Mouse (Mus musculus): Measurements from ENCODE around the gene Psg28. TPM values are rescaled to one million over a fixed set of nuclear protein-coding genes. Genes with fewer than 3 reads are reported as not detected.
"Not testable (repeated sequence)": the region's sequence is repeated elsewhere in the genome, so short reads cannot be mapped to it uniquely, and the experiment has no call there.

Gene Psg28
- not detected in 2 replicates for polyA plus RNA-seq (2015; fragmentation: Nextera tagmentation; extraction: Ambion mirVana)

DNA sequence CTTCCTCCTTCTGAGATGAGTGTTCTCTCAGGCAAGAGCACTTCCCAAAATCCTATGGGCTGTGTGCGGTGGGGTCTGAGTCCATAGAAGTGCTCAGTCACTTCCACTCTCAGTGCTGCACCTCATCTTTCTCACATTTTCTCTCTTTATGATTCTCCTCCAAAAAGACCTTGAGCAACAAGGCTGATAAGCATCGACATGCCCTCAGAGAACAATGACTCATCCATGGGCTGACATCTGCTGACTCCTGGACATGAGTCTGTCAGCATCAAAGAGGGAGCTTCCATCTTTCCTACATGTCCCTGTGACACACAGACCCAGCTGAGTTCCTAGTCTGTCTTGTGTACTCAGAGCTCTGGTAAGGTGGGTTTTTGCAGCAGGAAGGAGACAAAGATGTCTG lies at the start of gene Psg28:
Gene Psg28 (minus strand): TSS at position 101 of the 400 bp plus-strand sequence.
- H3K27ac ChIP-seq; DNase-seq; H3K4me3 ChIP-seq (replicated peaks); H3K4me2 ChIP-seq; H3K27me3 ChIP-seq; H3K9me3 ChIP-seq (replicated peaks); ATAC-seq (ENCODE audit: low read depth); H3K36me3 ChIP-seq; H3K4me1 ChIP-seq (replicated peaks); H3K9ac ChIP-seq: not testable (repeated sequence)
- WGBS (ENCODE audit: insufficient replicate concordance), result 55% methylated on average over 2 of the region's 2 CpGs

GRCm38 (mm10) chr7:18403407-18403806 lies 28.4 kb downstream of the Psg28 start:
- Histone ChIP-seq H3K4me2 (no peak overlapping the region), H3K9ac (no peak overlapping the region), H3K4me1 (replicated peaks) (no peaks in the 10 kb centered on the region), H3K9me3 (replicated peaks) (peaks cover 9% of the 10 kb centered on the region), H3K27ac (no peak overlapping the region), H3K36me3 (no peaks in the 10 kb centered on the region), H3K4me3 (replicated peaks) (no peak overlapping the region), H3K27me3 (no peaks in the 10 kb centered on the region)
- DNase-seq, result no peak
- no peak for ATAC-seq (ENCODE audit: low read depth)
- WGBS (ENCODE audit: insufficient replicate concordance), result 30% methylated on average over 10 of the region's 11 CpGs

GRCm38 (mm10) chr7:18402527-18403237 lies 29.2 kb downstream of the Psg28 start:
- Histone ChIP-seq H3K4me2 (no peak overlapping the region), H3K27me3 (no peaks in the 10 kb centered on the region), H3K9ac (no peak overlapping the region), H3K4me3 (replicated peaks) (no peak overlapping the region), H3K4me1 (replicated peaks) (no peaks in the 10 kb centered on the region), H3K36me3 (no peaks in the 10 kb centered on the region), H3K9me3 (replicated peaks) (peaks cover 9% of the 10 kb centered on the region), H3K27ac (no peak overlapping the region)
- DNase-seq (no peak), ATAC-seq (ENCODE audit: low read depth) (no peak)
- 35% methylated on average over 30 of the region's 35 CpGs for WGBS (ENCODE audit: insufficient replicate concordance)

DNA sequence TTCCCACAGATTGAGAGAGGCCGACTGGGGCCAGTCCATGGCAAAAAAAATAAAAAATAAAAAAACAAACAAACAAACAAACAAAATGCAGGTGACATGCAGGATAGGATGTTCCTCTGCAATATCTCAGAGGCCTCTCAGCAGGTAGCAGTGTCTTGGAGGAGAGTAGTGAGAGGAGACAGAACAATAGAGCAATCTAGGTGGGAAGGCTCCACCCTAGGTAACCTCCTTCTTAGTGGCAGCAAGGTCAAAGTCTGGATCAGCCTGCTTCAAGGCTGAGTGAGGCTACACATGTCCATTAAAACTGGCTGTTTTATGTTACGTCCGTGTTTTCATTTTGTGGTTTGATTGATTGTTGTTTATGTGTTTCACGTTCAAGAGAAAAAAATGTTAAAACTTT lies 40.4 kb downstream of the Psg28 start:
- not testable (repeated sequence) for H3K9me3 ChIP-seq (replicated peaks); H3K4me3 ChIP-seq (replicated peaks); DNase-seq; H3K4me2 ChIP-seq; H3K27ac ChIP-seq; H3K9ac ChIP-seq; ATAC-seq (ENCODE audit: low read depth); H3K36me3 ChIP-seq; H3K4me1 ChIP-seq (replicated peaks); H3K27me3 ChIP-seq
- 60% methylated on average over 4 of the region's 4 CpGs for whole genome bisulfite sequencing (ENCODE audit: insufficient replicate concordance)

DNA sequence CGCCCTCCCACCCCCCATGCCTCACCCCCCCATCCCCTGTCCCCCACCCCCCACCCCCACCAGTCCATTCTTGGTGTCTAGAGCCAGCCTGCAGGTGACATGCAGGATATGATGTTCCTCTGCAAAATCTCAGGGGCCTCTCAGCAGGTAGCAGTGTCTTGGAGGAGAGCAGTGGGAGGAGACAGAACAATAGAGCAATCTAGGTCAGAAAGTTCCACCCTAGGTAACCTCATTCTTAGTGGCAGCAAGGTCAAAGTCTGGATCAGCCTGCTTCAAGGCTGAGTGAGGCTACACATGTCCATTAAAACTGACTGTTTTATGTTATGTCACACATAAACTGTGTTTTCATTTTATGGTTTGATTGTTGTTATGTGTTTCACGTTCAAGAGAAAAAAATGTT lies 53.5 kb downstream of the Psg28 start:
- ATAC-seq (ENCODE audit: low read depth) (no peak), DNase-seq (no peak)
- Histone ChIP-seq H3K27me3 (no peaks in the 10 kb centered on the region), H3K4me1 (replicated peaks) (no peaks in the 10 kb centered on the region), H3K27ac (no peak overlapping the region), H3K36me3 (no peaks in the 10 kb centered on the region; the same call in 1 of the 2 replicates), H3K4me3 (replicated peaks) (no peak overlapping the region), H3K4me2 (no peak overlapping the region), H3K9ac (no peak overlapping the region), H3K9me3 (replicated peaks) (peaks cover 27% of the 10 kb centered on the region)
- 37% methylated on average over 2 of the region's 2 CpGs for WGBS (ENCODE audit: insufficient replicate concordance)

Small RNA genes within 50 kb of the gene (microRNA-seq; reads per million reads assigned to microRNA genes)
- gene Gm24715, result not detected

Other genes starting within 250 kb of the Psg28 start
- not detected in 2 replicates for gene Mill1, start 186.7 kb downstream of the Psg28 start, polyA plus RNA-seq (2015; fragmentation: Nextera tagmentation; extraction: Ambion mirVana)
- not detected in 2 replicates for gene Psg18, start 77.0 kb downstream of the Psg28 start, polyA plus RNA-seq (2015; fragmentation: Nextera tagmentation; extraction: Ambion mirVana)
- not detected in 2 replicates for gene Psg26, start 52.1 kb upstream of the Psg28 start, polyA plus RNA-seq (2015; fragmentation: Nextera tagmentation; extraction: Ambion mirVana)
- not detected in 2 replicates for gene Psg25, start 100.2 kb upstream of the Psg28 start, polyA plus RNA-seq (2015; fragmentation: Nextera tagmentation; extraction: Ambion mirVana)
- not detected in 2 replicates for gene Psg27, start 135.3 kb upstream of the Psg28 start, polyA plus RNA-seq (2015; fragmentation: Nextera tagmentation; extraction: Ambion mirVana)
- gene Psg23, start 184.5 kb upstream of the Psg28 start, polyA plus RNA-seq (2015; fragmentation: Nextera tagmentation; extraction: Ambion mirVana), result not detected in 2 replicates
- not detected in 2 replicates for gene Psg21, start 224.7 kb upstream of the Psg28 start, polyA plus RNA-seq (2015; fragmentation: Nextera tagmentation; extraction: Ambion mirVana)